Mouse (Mus musculus) embryonic fibroblast, embryonic 13.5 days (primary cell): ENCODE measurements around the gene Tspan12.

Experiments
- CTCF ChIP-seq: IDR thresholded peaks from 2 replicates; pipeline ENCODE4 v1.5.1; 2011; ENCODE audit warnings: mild to moderate bottlenecking, control low read depth, low read length, moderate library complexity, borderline replicate concordance; ENCODE audit not compliant: insufficient read depth
- POLR2A ChIP-seq: IDR thresholded peaks from 2 replicates; pipeline ENCODE4 v1.6.1; 2011; ENCODE audit warnings: low read depth, mild to moderate bottlenecking, control low read depth, low read length, moderate library complexity

GRCm38 (mm10) chr6:21787757-21788156 is 64.6 kb downstream of the Tspan12 start:
- TF ChIP-seq POLR2A (no peak), CTCF (no peak)
